Mouse (Mus musculus) neutrophil, adult 5-6 weeks (primary cell): ENCODE results near the gene Prkaa1. TPM values are rescaled to one million over a fixed set of nuclear protein-coding genes. Genes with fewer than 3 reads are reported as not detected.
A peak's percentile ranks its signal among the peaks of the same experiment; 100 is the strongest.
"Not testable (repeated sequence)": the region's sequence is repeated elsewhere in the genome, so short reads cannot be mapped to it uniquely, and the experiment has no call there.

ENCODE experiments used
- ATAC-seq: fragments of 151-379, 151-347 bp; 2 replicates; pipeline ENCODE4 v1.8.0; 2017; ENCODE audit warnings: mild to moderate bottlenecking, moderate TSS enrichment; ENCODE audit not compliant: insufficient number of reproducible peaks, poor library complexity, low FRiP score, severe bottlenecking; ENCODE audit errors: extremely low read depth
- total RNA-seq: library from RNA; stranded (forward); fragments of 200-1000 nt; gene quantifications from 2 replicates; pipeline ENCODE4 v1.2.3, GENCODE M21; 2017

Prkaa1 gene
- total RNA-seq, 1 experiment from 2014 or later: 38.1 TPM

DNA sequence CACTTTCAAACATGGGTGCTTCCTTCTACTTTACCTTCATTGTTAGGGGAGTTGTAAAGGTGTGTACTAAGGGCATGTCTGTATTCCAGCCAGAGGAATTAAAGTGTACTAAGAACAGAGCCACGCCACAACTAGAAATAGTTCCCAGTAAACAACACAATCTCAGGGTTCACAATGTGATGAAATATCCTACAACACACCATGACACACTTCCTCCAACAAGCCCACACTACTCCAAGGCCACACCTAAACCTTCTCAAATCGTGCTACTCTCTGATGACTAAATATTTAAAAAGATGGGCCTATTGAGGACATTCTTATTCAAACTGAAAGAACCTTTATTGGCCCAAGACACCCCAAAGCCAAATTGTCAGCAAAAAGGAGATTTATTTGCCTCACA lies 16.2 kb upstream of the Prkaa1 start:
- ATAC-seq: peak; percentile 28; the same call in 1 of the 2 replicates

DNA sequence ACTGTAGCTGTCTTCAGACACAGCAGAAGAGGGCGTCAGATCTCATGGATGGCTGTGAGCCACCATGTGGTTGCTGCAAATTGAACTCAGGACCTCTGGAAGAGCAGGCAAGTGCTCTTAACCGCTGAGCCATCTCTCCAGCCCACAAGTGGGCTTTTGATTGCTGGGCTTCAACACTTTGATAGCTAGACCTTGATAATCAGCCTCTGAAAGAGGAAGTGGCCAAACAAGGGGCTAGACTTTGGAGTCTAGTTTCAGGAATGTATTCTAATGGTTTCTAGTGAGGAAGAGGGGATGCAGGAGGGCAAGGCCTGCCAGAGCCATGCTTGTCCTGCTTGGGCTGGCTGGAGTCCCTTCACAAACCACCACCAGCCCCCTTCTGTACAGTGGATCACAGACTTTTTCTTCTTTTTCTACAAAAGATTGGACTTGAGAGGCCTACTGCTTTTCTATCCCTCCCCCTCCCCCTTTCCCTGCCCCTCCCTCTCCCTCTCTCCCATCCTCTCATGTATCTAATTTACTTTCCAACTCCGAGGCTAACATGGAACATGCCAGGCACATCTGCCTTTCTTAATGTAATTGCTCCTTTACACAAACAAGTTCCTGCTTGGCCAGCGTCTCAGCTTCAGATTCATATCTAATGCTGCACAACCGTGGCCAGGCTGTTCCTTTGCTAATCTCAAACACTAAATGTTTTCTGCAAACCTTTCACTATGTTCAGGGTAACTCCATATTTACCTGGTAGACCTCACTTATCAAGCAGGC lies 15.3 kb upstream of the Prkaa1 start:
- no peak for ATAC-seq

DNA sequence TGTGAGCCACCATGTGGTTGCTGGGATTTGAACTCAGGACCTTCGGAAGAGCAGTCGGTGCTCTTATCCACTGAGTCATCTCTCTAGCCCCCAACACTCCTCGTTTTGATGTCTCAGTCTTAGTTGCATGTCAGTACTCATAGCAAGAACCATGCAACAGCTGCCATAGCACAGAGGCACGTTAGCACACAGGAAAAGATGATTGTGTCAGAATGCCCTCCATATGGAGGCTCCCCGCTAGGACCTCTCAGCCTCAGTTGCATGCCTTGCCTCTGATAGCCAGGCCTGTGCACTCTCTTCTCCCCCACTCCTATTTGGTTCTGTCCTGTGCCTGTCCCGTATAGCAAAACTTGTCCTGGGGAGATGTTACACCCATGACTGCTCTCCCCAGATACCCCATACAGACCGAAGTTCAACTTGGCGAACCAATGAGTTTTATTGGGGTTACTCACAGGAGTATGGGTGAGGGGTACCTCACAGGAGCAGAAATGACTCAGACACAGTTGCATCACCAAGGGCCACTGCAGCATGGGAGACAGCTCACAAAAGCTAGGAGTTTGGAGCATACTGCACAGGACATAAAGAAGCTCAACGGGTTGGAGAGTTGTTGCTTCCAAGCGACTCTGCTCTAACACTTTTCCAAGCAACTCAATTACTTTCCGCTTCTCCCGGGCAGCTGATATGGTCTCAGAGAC lies 14.4 kb upstream of the Prkaa1 start:
- ATAC-seq: no peak

DNA sequence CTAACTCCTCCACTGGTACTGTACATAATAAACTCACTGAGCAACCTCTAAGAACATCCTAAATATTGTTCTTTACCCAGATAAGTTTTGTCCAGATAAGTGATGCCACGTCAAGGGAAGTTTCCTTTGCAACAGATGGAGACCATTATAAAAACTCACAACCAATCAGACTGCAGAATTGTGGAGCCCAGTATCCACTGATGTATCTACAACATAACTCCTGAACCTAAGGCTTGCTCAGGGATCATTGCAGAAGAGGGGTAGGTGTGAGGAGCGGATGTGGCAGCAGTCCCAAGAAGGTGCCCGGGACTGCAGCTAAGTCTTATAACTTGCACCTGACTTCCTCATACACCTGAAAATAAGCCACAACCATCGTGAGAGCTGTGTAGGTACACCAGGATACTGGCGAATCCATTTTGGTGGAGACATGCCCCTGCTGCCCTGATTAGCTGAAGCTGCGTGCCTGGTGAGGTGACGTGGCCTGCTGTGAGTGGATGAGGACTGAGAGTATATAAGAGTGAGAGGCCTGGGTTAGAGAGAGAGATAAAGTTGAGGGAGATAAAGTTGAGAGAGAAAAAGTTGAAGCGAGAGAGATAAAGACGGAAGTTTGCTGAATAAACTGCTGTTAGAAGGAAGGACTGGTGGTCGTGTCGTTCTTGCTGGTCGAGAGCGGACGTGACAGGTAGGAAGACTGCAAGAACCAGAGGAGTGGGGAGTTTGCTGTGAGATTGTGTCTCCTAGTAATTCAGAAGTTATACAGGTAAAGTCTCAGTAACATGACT lies 12.6 kb upstream of the Prkaa1 start:
- not testable (repeated sequence) for ATAC-seq

DNA sequence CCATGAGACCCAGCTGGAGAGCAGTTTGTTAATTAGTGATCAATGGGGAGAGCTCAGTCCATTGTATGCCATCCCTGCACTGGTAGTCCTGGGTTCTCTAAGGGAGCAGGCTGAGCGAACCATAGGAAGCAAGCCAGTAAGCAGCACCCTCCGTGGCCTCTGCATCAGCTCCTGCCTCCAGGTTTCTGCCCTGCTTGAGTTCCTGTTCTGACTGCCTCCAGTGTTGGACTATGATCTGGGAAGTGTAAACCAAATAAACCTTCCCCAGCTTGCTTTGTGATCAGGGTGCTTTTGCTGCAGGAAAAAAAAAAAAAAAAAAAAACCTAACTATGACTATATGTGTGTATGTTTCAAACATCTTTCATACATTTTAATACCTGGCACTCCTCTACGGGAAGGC lies 10.4 kb upstream of the Prkaa1 start:
- no peak for ATAC-seq

DNA sequence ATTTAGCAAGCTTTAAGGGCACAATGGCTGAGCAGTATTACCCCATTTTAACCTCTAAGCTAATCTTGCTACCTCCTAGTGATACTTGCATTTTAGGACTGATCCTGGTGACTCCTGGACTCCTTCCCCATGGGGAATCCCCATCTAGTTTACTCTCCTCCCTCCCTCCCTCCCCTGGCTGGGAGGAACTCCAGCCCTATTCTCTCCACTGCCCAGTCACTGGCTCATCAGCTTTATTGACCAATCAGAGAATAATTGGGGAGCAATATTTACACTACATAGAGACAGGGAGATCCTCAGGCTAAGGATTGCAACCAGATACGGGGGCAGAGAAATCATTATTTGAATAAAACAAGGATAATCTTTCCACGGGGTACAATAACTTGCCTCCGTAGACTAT lies 9.5 kb upstream of the Prkaa1 start:
- ATAC-seq: no peak

DNA sequence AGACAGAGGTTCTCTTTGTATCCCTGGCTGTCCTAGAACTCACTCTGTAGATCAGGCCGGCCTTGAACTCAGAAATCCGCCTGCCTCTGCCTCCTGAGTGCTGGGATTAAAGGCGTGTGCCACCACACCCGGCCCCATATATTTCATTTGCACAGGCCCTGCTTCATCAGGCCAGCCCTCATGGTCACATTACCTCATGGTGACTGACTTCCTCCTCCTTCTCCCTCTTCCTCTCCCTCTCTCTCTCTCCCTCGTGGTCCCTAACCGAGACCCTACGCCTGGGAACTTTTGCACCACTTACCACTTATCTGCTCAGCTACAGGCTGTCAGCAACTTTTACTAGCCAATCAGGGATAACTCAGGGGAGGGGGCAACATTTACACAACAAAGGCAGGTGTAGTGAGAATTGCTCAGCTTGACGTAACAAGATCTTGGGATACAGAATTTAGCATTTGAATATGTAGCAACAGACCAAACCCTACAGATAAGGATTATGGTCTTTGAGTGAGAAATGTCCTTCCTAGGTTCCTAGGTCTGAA lies 8.6 kb upstream of the Prkaa1 start:
- ATAC-seq: no peak

DNA sequence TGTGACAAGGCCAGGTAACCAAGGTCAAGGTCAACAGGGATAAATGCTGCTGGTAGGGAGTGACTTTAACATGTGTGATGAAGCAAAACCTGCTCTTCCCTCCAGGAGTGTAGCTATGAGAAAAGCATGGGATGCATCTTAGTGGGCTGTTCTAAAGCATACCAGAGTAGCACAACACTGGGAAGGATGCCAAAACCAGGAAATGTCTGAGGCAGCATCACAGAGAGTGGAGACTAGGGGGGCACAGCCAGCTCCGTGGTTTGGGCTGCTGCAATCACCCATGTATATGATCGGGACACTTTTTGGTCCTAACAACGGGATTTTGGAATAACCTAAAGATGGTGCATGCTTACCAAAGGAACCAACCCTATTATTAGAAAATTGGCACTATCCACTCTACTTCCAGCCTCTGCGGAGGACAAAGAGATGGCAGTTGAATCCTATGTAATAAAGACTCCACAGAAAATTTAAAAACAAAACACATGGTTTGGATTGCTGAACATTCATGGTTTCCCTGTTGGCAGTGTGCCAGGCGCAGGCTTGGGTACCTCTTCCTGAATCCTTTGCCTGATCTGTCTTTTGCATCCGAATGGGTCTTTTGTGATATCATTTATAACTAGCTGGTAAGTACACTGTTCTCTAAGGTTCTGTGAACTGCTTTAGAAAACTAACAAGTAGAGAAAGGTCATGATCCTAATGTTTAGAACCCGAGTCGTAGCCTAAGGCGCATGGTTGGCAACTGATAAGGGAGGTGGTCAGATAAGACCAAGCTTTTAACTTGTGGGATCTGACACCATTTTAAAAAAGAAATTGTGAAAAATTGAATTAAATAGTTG lies 5.4 kb upstream of the Prkaa1 start:
- ATAC-seq: no peak

DNA sequence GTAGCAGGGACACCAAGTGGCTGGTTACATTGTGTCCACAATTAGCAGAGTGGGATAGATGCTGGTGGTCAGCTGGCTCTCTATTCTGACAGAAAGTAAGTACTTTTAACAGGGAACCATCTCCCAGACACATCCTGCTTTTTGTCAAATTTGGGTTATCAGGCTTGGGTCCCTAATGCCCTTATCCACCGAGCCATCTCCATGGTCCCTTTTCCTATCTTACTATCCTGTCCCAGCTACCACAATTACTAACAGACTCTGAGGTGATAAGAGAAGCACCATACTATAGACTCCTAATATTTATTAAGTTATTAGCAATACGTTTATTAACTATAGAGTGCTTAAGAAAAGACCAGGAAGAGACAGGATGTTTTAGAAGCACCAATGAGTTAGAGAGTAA lies 4.3 kb upstream of the Prkaa1 start:
- no peak for ATAC-seq

DNA sequence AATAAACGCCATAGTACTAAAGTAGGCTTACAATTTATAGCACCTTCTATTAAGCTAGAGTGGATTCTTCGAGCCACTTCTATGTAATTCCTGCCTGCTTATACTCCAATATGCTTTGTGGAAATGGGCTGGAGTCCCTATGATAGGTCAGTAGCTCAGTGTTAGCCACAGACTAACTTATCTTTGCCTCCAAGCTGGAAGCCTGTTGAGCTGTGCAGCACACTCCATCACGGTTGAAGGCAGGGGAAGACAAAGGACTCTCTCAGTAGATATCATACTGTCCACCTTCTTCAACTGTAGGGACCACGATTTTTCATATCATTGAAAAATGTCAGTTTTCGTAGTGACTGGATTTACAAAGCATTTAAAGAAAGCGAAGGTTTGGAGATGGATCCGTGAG lies 3.8 kb upstream of the Prkaa1 start:
- ATAC-seq: no peak

DNA sequence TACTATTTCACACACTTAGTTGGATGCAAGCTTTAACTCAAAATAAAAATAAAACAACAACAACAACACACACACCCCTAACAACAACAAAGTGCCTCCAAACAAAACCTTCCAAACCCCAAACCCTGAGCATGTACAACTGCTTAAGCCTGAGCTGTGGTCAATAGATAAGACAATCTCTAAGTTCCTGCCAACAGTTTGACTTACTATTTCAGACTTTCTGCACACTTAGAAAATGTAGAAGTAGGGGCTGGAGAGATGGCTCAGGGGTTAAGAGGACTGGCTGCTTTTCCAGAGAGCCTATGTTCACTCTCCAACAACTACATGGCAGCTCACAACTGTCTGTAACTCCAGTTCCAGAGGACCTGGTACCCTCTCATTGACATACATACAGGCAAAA lies 3.3 kb upstream of the Prkaa1 start:
- no peak for ATAC-seq

DNA sequence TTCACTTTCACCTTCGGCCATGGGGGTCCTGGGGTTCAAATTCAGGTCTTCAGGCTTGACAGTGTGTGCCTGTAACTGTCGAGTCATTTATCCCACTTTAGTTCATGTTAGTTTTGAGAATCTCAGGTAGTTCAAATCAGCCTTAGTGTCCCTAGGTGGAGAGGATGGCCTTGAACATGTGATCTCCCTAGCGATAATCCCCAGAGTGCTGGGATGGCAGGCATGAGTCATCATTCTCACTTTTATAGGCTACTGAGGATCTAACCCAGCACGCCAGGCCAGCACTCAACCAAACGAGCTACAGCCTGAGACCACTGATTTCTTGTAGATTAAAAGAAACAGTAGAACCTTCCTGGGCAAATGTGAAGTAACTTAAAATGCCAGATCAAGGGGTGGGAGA lies 1.6 kb upstream of the Prkaa1 start:
- no peak for ATAC-seq

DNA sequence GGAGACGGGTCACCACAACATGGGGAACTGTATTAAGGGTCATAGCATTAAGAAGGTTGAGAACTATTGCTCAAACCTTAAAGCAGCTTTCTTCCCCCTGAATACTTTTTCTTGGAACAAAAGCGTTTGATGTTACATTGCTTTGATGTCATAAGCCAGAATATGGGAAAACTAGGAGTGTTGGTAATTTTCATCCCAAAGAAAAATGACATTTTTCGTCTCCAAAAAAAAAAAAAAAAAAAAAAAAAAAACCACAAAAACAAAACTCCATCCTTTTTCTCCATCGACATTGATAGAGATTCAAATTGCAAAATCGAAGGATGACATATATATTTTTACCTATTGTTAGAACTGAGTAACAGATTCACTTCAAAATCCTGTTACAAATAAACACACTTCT lies 947 bp upstream of the Prkaa1 start:
- no peak for ATAC-seq

DNA sequence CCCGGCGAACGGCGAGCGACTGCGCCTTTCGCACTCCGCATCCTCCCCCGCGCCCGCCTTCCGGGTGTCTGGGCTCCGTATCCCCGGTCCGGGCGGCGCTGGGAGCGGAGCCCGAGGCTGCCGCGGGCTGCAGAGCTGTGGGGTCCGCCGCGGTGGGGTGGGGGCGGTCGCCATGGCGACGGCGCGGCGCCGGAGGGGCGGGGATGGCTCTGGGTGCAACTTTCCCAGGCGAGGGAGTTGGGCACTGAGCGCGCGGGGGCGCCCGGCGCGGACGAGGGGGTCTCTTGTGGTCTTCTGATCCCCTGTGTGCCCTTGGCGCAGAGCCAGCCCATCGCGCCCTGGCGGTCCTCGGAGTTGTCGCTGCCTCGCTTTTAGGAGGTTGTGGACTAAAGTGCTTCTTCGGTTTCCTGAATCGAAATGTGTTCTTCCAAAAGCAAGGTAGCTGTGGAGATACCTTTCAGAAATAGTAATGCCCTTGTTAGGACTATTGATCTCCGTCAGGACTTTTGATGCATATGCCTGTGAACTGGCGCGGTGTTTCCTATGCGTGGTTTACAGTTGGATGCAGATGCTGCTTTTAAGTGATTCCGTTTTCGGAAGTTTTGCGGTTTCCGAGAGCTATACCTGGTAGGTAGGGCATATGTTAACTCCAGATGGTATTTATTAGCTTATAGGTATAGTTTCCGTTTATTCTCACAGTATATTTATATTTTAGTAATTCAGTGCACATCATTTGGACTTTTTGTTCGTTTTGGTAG lies 539 bp downstream of the Prkaa1 start:
- ATAC-seq: no peak

DNA sequence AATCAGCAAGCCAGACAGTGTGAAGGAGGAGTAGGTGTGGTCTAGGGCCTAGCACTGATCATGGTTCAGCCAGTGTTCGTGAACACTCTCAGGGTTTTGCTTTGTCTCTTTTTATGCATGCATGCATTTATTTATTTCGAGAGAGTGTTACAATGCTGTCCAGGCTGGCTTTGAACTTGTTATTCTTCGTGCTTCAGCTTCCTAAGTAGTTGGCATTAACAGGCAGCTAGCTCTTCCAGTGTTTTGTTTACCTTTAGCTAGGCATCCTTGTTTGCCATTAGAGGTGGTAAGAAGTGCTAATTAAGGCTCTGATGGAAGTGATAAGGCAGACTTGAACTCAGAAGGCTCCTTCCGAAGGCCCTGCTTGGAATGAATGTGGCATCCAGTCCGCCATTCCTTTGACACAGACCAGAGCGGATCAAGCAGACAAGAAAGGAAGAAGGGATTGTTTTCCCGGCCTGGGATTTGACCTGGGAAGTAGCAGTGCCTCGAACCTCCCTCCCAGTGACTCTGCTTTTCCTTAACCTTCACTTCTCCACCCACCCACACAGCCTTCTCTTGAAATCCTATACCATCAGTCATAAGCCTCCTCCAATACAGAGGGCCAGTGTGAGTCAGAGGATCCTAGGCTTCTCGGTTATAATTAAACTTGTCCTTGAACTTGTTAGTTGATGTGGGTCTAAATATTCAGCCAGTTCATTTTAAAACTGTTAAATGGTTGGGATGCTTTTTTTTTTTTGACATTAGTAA lies 1.7 kb downstream of the Prkaa1 start:
- no peak for ATAC-seq

DNA sequence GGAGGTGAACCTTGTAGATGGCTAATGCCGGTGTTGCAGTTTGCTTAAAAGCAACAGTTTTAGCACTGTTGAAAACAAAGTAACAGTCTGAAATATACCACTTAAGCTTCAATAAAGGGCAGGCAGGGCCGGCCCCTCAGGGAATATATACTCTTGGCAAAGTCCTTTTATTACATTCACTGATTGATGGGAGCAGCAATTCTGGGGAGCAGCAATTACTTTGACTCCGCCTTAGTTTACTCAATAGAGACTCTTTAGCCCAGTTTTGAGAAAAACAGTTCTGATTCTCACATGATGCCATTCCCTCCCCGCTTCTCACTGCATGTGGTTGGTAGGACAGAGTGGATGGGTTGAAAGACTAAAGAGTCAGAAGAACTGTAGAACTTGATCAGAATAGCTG lies 5.5 kb downstream of the Prkaa1 start:
- ATAC-seq: no peak

DNA sequence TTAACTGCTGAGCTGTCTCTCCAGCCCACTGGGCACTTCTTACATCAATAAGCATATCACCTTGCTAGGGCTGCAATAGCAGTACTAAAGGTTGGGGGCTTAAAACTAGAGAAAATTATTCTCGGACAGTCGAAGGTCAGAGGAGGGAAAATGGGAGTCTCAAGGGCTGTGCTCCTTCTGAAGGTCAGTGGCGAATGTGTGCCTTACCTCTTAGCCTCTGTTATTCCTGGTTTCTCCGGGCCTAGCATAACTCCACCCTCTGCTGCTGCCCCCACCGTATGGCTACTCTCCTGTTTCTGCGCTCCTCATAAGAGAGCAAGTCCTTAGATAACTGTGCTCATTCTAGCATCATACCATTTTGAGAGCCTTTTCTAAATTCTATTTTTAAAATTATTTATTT lies 8.5 kb downstream of the Prkaa1 start:
- ATAC-seq: no peak

DNA sequence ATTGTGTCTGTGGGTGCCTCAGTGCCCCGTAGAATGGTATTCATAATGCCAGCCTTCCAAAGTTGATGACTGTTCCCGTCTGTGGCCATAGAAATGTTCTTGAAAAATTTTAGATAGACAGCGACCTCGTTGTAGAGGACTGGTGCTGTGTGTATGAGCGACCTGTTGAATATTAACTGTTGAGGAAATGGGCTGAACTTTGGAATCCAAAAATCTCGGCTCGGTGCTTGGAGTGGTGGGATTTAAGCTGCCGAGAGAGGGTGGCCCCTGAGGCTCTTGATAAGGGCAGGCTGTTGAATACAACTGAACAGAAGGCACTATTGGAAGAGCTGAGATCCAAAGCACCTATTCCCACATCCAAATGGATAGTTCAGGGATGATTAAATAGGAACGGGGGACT lies 11.0 kb downstream of the Prkaa1 start:
- ATAC-seq: no peak
